Mouse (Mus musculus): ENCODE measurements at regions not wholly inside any gene's neighbourhood (a gene's known extent, or its start where the extent isn't known, plus 50 kb on each side); places are given as distances from the start of the nearest gene placed in this dataset.

GRCm38 (mm10) chr4:124498043-124498442 is 112.6 kb downstream of the 3100002H09Rik start:
- no peaks in the 10 kb centered on the region for H3K4me1 ChIP-seq
- WGBS = 69% methylated on average over 16 of the region's 16 CpGs
- H3K36me3 ChIP-seq (replicated peaks) = no peaks in the 10 kb centered on the region
- H3K27ac ChIP-seq = no peak overlapping the region
- H3K27me3 ChIP-seq (ENCODE audit: poor library complexity, severe bottlenecking) = peaks cover 44% of the 10 kb centered on the region
- no peak overlapping the region for H3K4me3 ChIP-seq
- no peaks in the 10 kb centered on the region for H3K9me3 ChIP-seq
- DNase-seq (ENCODE audit: extremely low spot score, low spot score) = no peak

GRCm38 (mm10) chr4:124485941-124486581 is 124.5 kb downstream of the 3100002H09Rik start:
- peak; percentile 72 for DNase-seq (ENCODE audit: extremely low spot score, low spot score)
- 4% methylated on average over 12 of the region's 12 CpGs for whole genome bisulfite sequencing
- peaks cover 80% of the 10 kb centered on the region for H3K27me3 ChIP-seq (ENCODE audit: poor library complexity, severe bottlenecking)
- H3K36me3 ChIP-seq (replicated peaks) = no peaks in the 10 kb centered on the region; the same call in 1 of the 2 replicates
- peak overlapping the region; percentile 82 for H3K27ac ChIP-seq
- H3K9me3 ChIP-seq = peaks cover 26% of the 10 kb centered on the region
- peaks cover 28% of the 10 kb centered on the region for H3K4me1 ChIP-seq
- peak overlapping the region; percentile 34 for H3K4me3 ChIP-seq

GRCm38 (mm10) chr4:124484613-124485586 is 125.7 kb downstream of the 3100002H09Rik start:
- Histone ChIP-seq H3K4me3 (no peak overlapping the region), H3K36me3 (replicated peaks) (no peaks in the 10 kb centered on the region; the same call in 1 of the 2 replicates), H3K27ac (peak overlapping the region; percentile 82), H3K9me3 (peaks cover 20% of the 10 kb centered on the region), H3K27me3 (ENCODE audit: poor library complexity, severe bottlenecking) (peaks cover 86% of the 10 kb centered on the region), H3K4me1 (peaks cover 28% of the 10 kb centered on the region)
- no peak for DNase-seq (ENCODE audit: extremely low spot score, low spot score)
- WGBS = 31% methylated on average over 19 of the region's 19 CpGs

DNA sequence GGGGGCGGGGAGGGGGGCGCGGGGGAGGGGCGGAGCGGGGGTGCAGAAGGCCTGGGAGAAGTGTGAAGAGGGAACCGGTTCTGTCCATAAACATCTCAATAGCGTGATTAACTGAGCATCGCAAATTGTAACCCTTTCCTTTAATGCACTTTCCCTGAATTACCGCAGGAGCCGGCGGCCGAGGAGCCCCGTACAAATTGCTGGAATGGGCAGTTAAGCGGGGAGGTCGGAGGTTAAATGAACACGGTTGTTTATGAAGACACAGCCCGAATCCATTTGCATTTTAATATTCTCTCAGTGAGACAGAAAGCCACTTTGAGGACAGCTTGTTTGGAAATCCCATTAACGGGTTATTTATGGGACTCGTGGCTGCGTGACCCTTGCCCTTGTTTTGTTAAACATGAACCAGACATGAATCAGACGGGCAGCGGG is 132.7 kb downstream of the 3100002H09Rik start:
- Histone ChIP-seq H3K36me3 (replicated peaks) (no peaks in the 10 kb centered on the region), H3K27me3 (ENCODE audit: poor library complexity, severe bottlenecking) (peaks cover 100% of the 10 kb centered on the region), H3K4me1 (peaks cover 22% of the 10 kb centered on the region), H3K4me3 (peak overlapping the region; percentile 31), H3K27ac (0 out of 2 replicates have a peak overlapping the region, but pooled peaks have one; percentile 36), H3K9me3 (no peaks in the 10 kb centered on the region)
- WGBS = under 1% methylated on average over 21 of the region's 22 CpGs
- peak; percentile 56 for DNase-seq (ENCODE audit: extremely low spot score, low spot score)

DNA sequence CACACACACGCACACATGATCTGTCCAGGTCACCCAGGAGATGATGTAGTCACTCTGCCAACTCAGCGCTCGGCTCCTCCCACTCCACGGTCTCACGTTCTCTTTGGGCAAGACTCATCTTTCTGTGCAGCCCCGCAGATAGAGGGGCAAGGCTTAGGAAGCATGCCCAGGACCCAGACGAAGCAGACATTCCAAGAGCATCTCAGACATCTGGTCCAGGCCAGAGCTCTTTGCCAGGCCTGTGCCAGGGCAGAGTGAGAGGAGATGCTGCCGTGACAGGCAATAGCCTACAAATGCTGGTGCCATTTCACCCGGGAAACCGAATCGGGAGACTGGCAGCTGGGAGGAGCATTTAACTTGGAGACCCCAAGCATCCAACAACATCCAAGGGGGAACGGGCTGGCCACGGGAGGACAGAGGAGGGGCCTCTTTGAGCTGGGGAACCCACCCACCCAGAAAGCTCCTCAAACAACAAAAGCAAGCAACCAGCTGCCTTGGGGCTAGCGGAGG is 133.2 kb downstream of the 3100002H09Rik start:
- DNase-seq (ENCODE audit: extremely low spot score, low spot score) = no peak
- H3K36me3 ChIP-seq (replicated peaks) = no peaks in the 10 kb centered on the region
- peak overlapping the region; percentile 31 for H3K4me3 ChIP-seq
- H3K4me1 ChIP-seq = peaks cover 22% of the 10 kb centered on the region
- no peaks in the 10 kb centered on the region for H3K9me3 ChIP-seq
- 0 out of 2 replicates have a peak overlapping the region, but pooled peaks have one; percentile 36 for H3K27ac ChIP-seq
- WGBS = 17% methylated on average over 14 of the region's 14 CpGs
- peaks cover 100% of the 10 kb centered on the region for H3K27me3 ChIP-seq (ENCODE audit: poor library complexity, severe bottlenecking)

DNA sequence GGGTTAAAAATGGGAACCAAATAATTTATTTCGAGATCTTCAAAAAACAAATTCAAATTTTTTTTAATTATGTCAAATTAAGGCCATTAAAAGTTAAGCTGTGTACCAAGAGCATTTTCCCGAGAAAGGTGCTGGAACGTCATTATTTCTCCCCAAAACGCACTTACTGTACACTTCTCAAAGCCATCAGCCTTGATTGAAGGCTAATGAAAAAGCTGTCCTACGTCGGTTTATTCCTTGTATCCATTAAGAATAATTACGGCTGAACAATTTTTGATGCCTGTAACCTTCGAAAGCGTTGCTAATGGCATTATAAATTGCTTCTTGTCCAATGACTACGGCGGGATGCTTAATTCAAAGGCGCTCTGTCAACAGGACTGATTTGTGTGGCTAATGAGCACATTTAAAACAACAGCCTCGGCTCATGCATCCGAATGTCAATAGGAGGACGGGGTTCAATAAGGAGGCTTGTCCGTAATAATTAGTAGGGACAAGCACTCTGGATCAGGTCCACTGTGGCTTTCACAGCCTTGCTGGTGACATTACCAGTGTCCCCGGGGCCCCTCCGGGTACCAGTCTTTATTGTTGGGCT is 145.3 kb downstream of the 3100002H09Rik start:
- Histone ChIP-seq H3K9me3 (no peaks in the 10 kb centered on the region), H3K36me3 (replicated peaks) (no peaks in the 10 kb centered on the region), H3K4me1 (peaks cover 18% of the 10 kb centered on the region), H3K27ac (no peak overlapping the region), H3K4me3 (no peak overlapping the region), H3K27me3 (ENCODE audit: poor library complexity, severe bottlenecking) (peaks cover 99% of the 10 kb centered on the region)
- WGBS = 67% methylated on average over 18 of the region's 18 CpGs
- DNase-seq (ENCODE audit: extremely low spot score, low spot score) = no peak

- peaks cover 96% of the 10 kb centered on the region for H3K27me3 ChIP-seq (ENCODE audit: poor library complexity, severe bottlenecking)
- H3K4me1 ChIP-seq = peaks cover 56% of the 10 kb centered on the region
Observed at GRCm38 (mm10) chr4:124455511-124456338, 154.9 kb downstream of the 3100002H09Rik start.

DNA sequence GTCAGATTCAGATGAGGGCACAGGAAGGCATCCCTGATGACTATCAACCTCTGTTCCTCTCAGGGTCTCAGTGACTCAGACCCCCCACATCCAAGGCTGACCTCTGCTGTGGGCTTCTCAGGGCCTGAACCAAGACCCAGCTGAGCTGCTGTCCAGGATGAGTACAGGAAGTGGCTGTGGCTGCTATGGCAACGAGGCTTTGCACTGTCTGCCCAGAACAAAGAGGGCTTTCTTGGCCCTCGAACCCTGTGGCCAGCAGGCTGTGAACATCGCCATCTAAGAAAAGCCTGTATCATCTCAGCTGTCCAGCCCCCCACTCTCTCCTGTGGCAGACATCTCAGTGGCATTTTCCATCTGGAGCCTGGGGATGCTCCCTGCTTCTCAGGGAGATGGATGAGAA is 159.5 kb downstream of the 3100002H09Rik start:
- DNase-seq (ENCODE audit: extremely low spot score, low spot score) = peak; percentile 61
- Histone ChIP-seq H3K27me3 (ENCODE audit: poor library complexity, severe bottlenecking) (peaks cover 70% of the 10 kb centered on the region), H3K4me1 (peaks cover 37% of the 10 kb centered on the region), H3K36me3 (replicated peaks) (no peaks in the 10 kb centered on the region), H3K4me3 (no peak overlapping the region), H3K27ac (peak overlapping the region; percentile 67), H3K9me3 (no peaks in the 10 kb centered on the region)
- 15% methylated on average over 3 of the region's 3 CpGs for WGBS

More at GRCm38 (mm10) chr4:124455511-124456338, 154.9 kb downstream of the 3100002H09Rik start:
- Histone ChIP-seq H3K36me3 (replicated peaks) (no peaks in the 10 kb centered on the region), H3K27ac (0 out of 2 replicates have a peak overlapping the region, but pooled peaks have one; percentile 2), H3K4me3 (no peak overlapping the region), H3K9me3 (no peaks in the 10 kb centered on the region)
- 49% methylated on average over 14 of the region's 14 CpGs for WGBS
- no peak for DNase-seq (ENCODE audit: extremely low spot score, low spot score)

- no peak overlapping the region for H3K4me3 ChIP-seq
- H3K9me3 ChIP-seq = no peaks in the 10 kb centered on the region
- H3K27ac ChIP-seq = no peak overlapping the region
- peaks cover 46% of the 10 kb centered on the region for H3K4me1 ChIP-seq
- H3K36me3 ChIP-seq (replicated peaks) = no peaks in the 10 kb centered on the region
- H3K27me3 ChIP-seq (ENCODE audit: poor library complexity, severe bottlenecking) = peaks cover 73% of the 10 kb centered on the region
- 72% methylated on average over 8 of the region's 8 CpGs for WGBS
- DNase-seq (ENCODE audit: extremely low spot score, low spot score) = no peak
Observed at GRCm38 (mm10) chr4:124446615-124447014, 164.0 kb downstream of the 3100002H09Rik start.

- Histone ChIP-seq H3K9me3 (no peaks in the 10 kb centered on the region), H3K36me3 (replicated peaks) (no peaks in the 10 kb centered on the region), H3K4me3 (peak overlapping the region; percentile 6; the same call in 1 of the 2 replicates), H3K27me3 (ENCODE audit: poor library complexity, severe bottlenecking) (peaks cover 81% of the 10 kb centered on the region), H3K4me1 (peaks cover 37% of the 10 kb centered on the region), H3K27ac (peak overlapping the region; percentile 65)
- 1% methylated on average over 10 of the region's 10 CpGs for WGBS
- peak; percentile 37 for DNase-seq (ENCODE audit: extremely low spot score, low spot score)
Observed at GRCm38 (mm10) chr4:124443613-124444108, 166.9 kb downstream of the 3100002H09Rik start.

- H3K4me3 ChIP-seq = no peak overlapping the region; the same call in 1 of the 2 replicates
- WGBS = 7% methylated on average over 10 of the region's 10 CpGs
- DNase-seq (ENCODE audit: extremely low spot score, low spot score) = no peak
- H3K4me1 ChIP-seq = peaks cover 37% of the 10 kb centered on the region
- no peaks in the 10 kb centered on the region for H3K36me3 ChIP-seq (replicated peaks)
- H3K9me3 ChIP-seq = no peaks in the 10 kb centered on the region
- peak overlapping the region; percentile 65 for H3K27ac ChIP-seq
- peaks cover 87% of the 10 kb centered on the region for H3K27me3 ChIP-seq (ENCODE audit: poor library complexity, severe bottlenecking)
Observed at GRCm38 (mm10) chr4:124443130-124443503, 167.5 kb downstream of the 3100002H09Rik start.
